Mouse (Mus musculus): ENCODE results near the gene Rasgef1b.

Rasgef1b gene

DNA sequence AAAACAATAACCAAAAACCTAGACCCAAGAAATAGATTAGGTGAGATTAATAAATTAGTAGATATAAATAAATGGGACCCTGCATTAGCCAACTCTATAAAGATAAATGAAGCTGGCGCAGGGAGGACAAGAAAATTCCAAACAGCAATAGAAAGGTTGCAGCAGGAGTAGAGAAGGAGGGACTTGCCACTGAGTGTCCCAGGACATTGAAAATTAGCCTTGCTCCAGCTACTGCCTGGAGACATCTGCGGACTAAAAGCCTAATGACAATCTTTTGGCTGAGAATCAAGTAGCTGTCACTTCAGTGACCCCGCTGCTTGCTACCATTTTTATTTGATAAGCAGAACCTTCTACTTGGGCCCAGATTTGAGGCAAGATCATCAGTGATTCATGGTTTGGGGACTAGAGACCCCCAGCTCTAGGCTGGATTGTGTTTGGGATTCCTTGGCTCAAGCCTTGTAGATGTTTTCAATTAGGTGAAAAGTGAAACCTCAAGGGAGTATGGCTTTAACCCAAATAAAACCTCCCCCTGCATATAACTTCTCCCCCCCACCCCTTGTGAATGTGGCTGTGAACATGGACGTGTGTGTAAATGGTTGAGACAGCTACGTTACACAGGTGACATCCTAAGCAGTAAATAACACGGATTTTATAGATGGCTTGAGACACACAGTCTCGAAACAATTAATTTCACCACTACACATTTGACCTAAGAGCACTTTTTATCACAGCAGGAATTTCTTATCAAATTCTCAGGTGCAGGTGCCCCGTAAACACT, 554.1 kb downstream of the Rasgef1b start:
- DNase-seq = no peak

DNA sequence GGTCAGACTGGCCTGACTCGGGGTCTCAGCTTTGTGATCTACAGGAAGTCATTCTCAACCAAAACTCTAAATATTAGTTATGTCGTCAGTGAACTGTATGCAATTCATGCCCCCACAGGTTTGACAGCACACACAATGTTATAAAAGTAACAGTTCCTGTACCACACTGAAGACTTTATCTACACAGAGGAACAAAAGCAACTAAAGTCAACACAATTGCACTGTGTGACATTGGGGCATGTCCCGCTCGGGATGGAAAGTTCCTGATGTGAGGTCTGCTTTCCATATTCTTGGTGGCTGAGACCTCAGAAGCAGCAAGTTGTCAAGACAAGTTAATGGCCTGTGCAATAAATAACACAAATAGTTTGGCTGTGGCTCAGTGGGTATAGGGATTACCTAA, 559.0 kb downstream of the Rasgef1b start:
- no peak for DNase-seq

GRCm38 (mm10) chr5:99167767-99168166, 561.1 kb downstream of the Rasgef1b start:
- DNase-seq = no peak

Measured in kidney, adult 9 months (tissue).